Mouse (Mus musculus): ENCODE measurements around the gene Txndc8.

GRCm38 (mm10) chr4:57953796-57954195 is 55.1 kb downstream of the Txndc8 start:
- TF ChIP-seq KAT2A (IDR thresholded peaks at IDR 0.05; ENCODE audit: insufficient replicate concordance, low read length), result no peak
- TF ChIP-seq CTCF (conservative IDR thresholded peaks at IDR 0.05 in 1 of 2, IDR thresholded peaks at IDR 0.05 in 1 of 2; ENCODE audit: low read depth in 2 of 2, low read length in 2 of 2), result no peak
- TF ChIP-seq EP300 (IDR thresholded peaks at IDR 0.05; ENCODE audit: low read length), result no peak
- TF ChIP-seq E2F4 (IDR thresholded peaks at IDR 0.05; ENCODE audit: insufficient replicate concordance, low read depth, low read length), result no peak
- TF ChIP-seq ZMIZ1 (IDR thresholded peaks at IDR 0.05; ENCODE audit: low read depth, low read length), result no peak
- TF ChIP-seq MAZ (IDR thresholded peaks at IDR 0.05; ENCODE audit: low read depth, low read length), result no peak
- no peak for TF ChIP-seq ZC3H11A (IDR thresholded peaks at IDR 0.05; ENCODE audit: low read depth, low read length)
- TF ChIP-seq POLR2A (IDR thresholded peaks at IDR 0.05; ENCODE audit: low read depth, low read length), result no peak
- no peak for TF ChIP-seq MAFK (IDR thresholded peaks at IDR 0.05; ENCODE audit: insufficient replicate concordance, low read length)
- TF ChIP-seq IRF4 (IDR thresholded peaks at IDR 0.05; ENCODE audit: low read depth, low read length), result no peak
- TF ChIP-seq TBP (conservative IDR thresholded peaks at IDR 0.05; ENCODE audit: low read depth, low read length), result no peak

Data from CH12.LX (cell line).